Mouse (Mus musculus) forebrain, embryonic 15.5 days (tissue): Measurements from ENCODE around the gene Slc6a21. TPM values are rescaled to one million over a fixed set of nuclear protein-coding genes. Genes with fewer than 3 reads are reported as not detected.

Source experiments
- polyA plus RNA-seq: library from polyadenylated mRNA; unstranded; fragments of >200 nt; fragmentation: Nextera tagmentation; extraction: Ambion mirVana; gene quantifications from 2 replicates; pipeline ENCODE4 v1.2.1, GENCODE M21; 2015

Gene Slc6a21
- polyA plus RNA-seq, 1 experiment from 2014 or later: not detected

Other genes starting within 250 kb of the Slc6a21 start
- 16.0 and 16.1 TPM in 2 replicates for gene Prr12, start 224.6 kb upstream of the Slc6a21 start, polyA plus RNA-seq
- gene Nosip, start 215.1 kb upstream of the Slc6a21 start, polyA plus RNA-seq: 62.4 and 63.9 TPM in 2 replicates
- 12.6 and 15.3 TPM in 2 replicates for gene Prrg2, start 214.8 kb upstream of the Slc6a21 start, polyA plus RNA-seq
- gene Rcn3, start 185.3 kb upstream of the Slc6a21 start, polyA plus RNA-seq: 49.6 and 54.4 TPM in 2 replicates
- gene Fcgrt, start 173.7 kb upstream of the Slc6a21 start, polyA plus RNA-seq: 16.6 and 17.8 TPM in 2 replicates
- 982 and 1,055 TPM in 2 replicates for gene Rps11, start 153.1 kb upstream of the Slc6a21 start, polyA plus RNA-seq
- gene Rpl13a, start 148.8 kb upstream of the Slc6a21 start, polyA plus RNA-seq: 890 and 969 TPM in 2 replicates
- gene Gm45713, start 141.3 kb upstream of the Slc6a21 start, polyA plus RNA-seq: 0.15 TPM in 1 of 2 replicates, not detected in the other
- 1.6 and 2.1 TPM in 2 replicates for gene Flt3l, start 141.1 kb upstream of the Slc6a21 start, polyA plus RNA-seq
- gene Pih1d1, start 123.2 kb upstream of the Slc6a21 start, polyA plus RNA-seq: 96.0 and 96.9 TPM in 2 replicates
- 25.6 and 30.8 TPM in 2 replicates for gene Aldh16a1, start 122.9 kb upstream of the Slc6a21 start, polyA plus RNA-seq
- 20.1 and 24.0 TPM in 2 replicates for gene Slc17a7, start 113.6 kb upstream of the Slc6a21 start, polyA plus RNA-seq
- gene Gfy, start 97.9 kb upstream of the Slc6a21 start, polyA plus RNA-seq: not detected in 2 replicates
- gene Pth2, start 96.5 kb upstream of the Slc6a21 start, polyA plus RNA-seq: not detected in 2 replicates
- gene Ccdc155, start 72.6 kb upstream of the Slc6a21 start, polyA plus RNA-seq: 0.74 and 0.75 TPM in 2 replicates
- 1.4 and 2.0 TPM in 2 replicates for gene Dkkl1, start 65.4 kb upstream of the Slc6a21 start, polyA plus RNA-seq
- gene Tead2, start 61.8 kb upstream of the Slc6a21 start, polyA plus RNA-seq: 92.8 and 106 TPM in 2 replicates
- 1.3 and 1.6 TPM in 2 replicates for gene Cd37, start 38.4 kb upstream of the Slc6a21 start, polyA plus RNA-seq
- 0.17 and 0.20 TPM in 2 replicates for gene Slc6a16, start 36.4 kb upstream of the Slc6a21 start, polyA plus RNA-seq
- 9.3 and 11.0 TPM in 2 replicates for gene Trpm4, start 56.3 kb downstream of the Slc6a21 start, polyA plus RNA-seq
- gene Hrc, start 57.8 kb downstream of the Slc6a21 start, polyA plus RNA-seq: 0.10 and 0.23 TPM in 2 replicates
- 18.3 and 20.1 TPM in 2 replicates for gene Ppfia3, start 89.5 kb downstream of the Slc6a21 start, polyA plus RNA-seq
- 9.1 and 10.5 TPM in 2 replicates for gene Lin7b, start 93.1 kb downstream of the Slc6a21 start, polyA plus RNA-seq
- 220 and 231 TPM in 2 replicates for gene Snrnp70, start 118.2 kb downstream of the Slc6a21 start, polyA plus RNA-seq
- gene Kcna7, start 128.1 kb downstream of the Slc6a21 start, polyA plus RNA-seq: not detected in 2 replicates
- gene Ntf5, start 136.2 kb downstream of the Slc6a21 start, polyA plus RNA-seq: not detected in 2 replicates
- gene Lhb, start 143.3 kb downstream of the Slc6a21 start, polyA plus RNA-seq: 0.68 and 1.4 TPM in 2 replicates
- gene Gys1, start 157.3 kb downstream of the Slc6a21 start, polyA plus RNA-seq: 19.4 and 19.6 TPM in 2 replicates
- gene Ruvbl2, start 160.6 kb downstream of the Slc6a21 start, polyA plus RNA-seq: 142 and 144 TPM in 2 replicates
- 6,132 and 6,335 TPM in 2 replicates for gene Ftl1, start 182.4 kb downstream of the Slc6a21 start, polyA plus RNA-seq
- 288 and 289 TPM in 2 replicates for gene Bax, start 189.4 kb downstream of the Slc6a21 start, polyA plus RNA-seq
- 0.14 and 0.18 TPM in 2 replicates for gene Tulp2, start 204.4 kb downstream of the Slc6a21 start, polyA plus RNA-seq
- gene Gm45808, start 209.3 kb downstream of the Slc6a21 start, polyA plus RNA-seq: not detected in 2 replicates
- gene Dhdh, start 211.3 kb downstream of the Slc6a21 start, polyA plus RNA-seq: 2.3 and 2.6 TPM in 2 replicates
- 95.0 and 95.7 TPM in 2 replicates for gene Nucb1, start 232.9 kb downstream of the Slc6a21 start, polyA plus RNA-seq
- gene Ppp1r15a, start 248.8 kb downstream of the Slc6a21 start, polyA plus RNA-seq: 15.4 and 15.6 TPM in 2 replicates
- gene Plekha4, start 248.8 kb downstream of the Slc6a21 start, polyA plus RNA-seq: 0.72 and 0.92 TPM in 2 replicates